Mouse (Mus musculus): ENCODE measurements around the gene Plce1. TPM values are rescaled to one million over a fixed set of nuclear protein-coding genes. Genes with fewer than 3 reads are reported as not detected.

The Plce1 gene
- polyA plus RNA-seq (2014; fragmentation: Nextera tagmentation; extraction: Ambion mirVana) = 9.2 and 12.2 TPM in 2 replicates

DNA sequence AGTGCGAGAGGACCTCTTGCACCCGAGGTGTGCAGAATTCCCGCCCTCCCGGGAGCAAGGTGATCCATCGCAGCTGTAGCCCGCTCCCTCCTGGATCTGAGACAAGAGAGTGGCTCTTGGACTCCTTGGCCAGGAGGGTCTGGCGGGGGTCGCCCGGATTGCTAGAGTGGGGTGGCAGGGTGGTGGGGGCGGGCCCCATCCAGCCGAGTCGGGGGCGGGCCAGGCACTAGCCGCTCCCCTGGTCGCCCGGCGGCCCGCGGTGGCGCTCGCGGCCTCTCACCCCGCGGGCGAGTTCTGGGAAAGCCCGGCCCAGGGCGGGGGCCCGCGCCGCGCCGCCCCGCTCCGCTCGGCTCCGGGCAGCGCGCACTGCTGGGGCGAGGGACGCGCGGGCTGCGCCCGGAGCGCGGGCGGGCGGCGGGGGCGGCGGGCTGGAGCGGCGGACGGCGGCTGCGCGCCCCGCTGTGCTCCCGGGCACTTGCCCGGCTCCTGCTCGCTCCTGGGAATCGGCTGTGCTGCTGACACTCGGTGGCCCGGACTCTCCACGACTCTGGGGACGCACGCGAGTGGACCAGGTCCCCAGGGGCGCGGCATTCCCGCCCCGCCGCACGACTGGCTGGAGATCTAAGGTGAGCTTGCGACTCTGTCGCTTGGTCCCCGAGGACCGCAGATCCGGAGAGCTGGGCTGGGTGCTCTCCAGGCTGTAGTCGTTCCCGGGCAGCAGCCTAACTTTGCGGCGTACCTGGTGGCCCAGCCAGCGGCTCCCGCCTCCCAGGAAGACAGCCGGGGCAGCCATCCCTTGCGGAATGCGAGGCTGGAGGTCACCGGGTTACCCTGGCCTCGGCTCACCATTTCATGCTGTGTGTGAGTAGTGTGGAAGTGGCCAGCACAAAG lies at the start of gene Plce1:
TSS of gene Plce1 (plus strand) at position 379 of the 891 bp plus-strand sequence.
- Histone ChIP-seq H3K9ac (replicated peaks; ENCODE audit: low read depth, low read length) (peak within 1 kb of the TSS; percentile 53), H3K27ac (ENCODE audit: low read length) (peak within 1 kb of the TSS; percentile 48; the same call in 1 of the 2 replicates), H3K4me2 (replicated peaks; ENCODE audit: low read depth, low read length) (peak within 1 kb of the TSS; percentile 93), H3K4me1 (ENCODE audit: control insufficient read depth, insufficient read depth, low read length) (peaks cover 5% of the 10 kb centered on the region; the same call in 1 of the 2 replicates), H3K27me3 (ENCODE audit: control insufficient read depth, insufficient read depth, low read length) (no peaks in the 10 kb centered on the region), H3K36me3 (ENCODE audit: control insufficient read depth, insufficient read depth, low read length) (no peaks in the 10 kb centered on the region), H3K9me3 (ENCODE audit: control insufficient read depth, low read depth, low read length) (no peaks in the 10 kb centered on the region), H3K4me3 (ENCODE audit: low read depth, low read length) (peak within 1 kb of the TSS; percentile 65)
- peak; percentile 77 for ATAC-seq (ENCODE audit: insufficient number of reproducible peaks, insufficient read depth, low FRiP score, low read depth)
- under 1% methylated on average over 61 of the region's 90 CpGs for whole genome bisulfite sequencing

DNA sequence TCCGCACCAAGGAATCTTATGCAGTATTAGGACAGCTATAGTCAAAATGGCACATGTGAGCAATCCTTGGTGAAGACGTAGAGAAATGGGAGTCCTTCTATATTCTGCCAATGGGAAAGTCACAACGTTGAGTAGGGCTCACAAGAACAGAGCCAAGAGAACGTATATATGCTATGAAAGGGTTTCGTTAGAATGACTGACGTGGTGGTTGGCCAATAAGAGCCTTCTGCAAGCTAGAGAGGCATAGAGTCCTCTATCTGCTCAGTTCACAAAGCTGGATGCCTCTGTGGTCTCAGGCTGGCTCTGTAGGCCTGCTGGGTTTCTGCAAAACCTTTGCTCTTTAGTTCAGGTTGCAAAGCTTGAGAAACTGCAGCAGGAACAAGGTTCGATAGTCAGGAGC lies 49.6 kb upstream of the Plce1 start:
- no peaks in the 10 kb centered on the region for H3K9me3 ChIP-seq (ENCODE audit: control insufficient read depth, low read depth, low read length)
- no peak overlapping the region for H3K27ac ChIP-seq (ENCODE audit: low read length)
- no peaks in the 10 kb centered on the region for H3K4me1 ChIP-seq (ENCODE audit: control insufficient read depth, insufficient read depth, low read length)
- no peak for ATAC-seq (ENCODE audit: insufficient number of reproducible peaks, insufficient read depth, low FRiP score, low read depth)
- H3K9ac ChIP-seq (replicated peaks; ENCODE audit: low read depth, low read length) = no peak overlapping the region
- 79% methylated on average over 7 of the region's 7 CpGs for WGBS
- no peak overlapping the region for H3K4me3 ChIP-seq (ENCODE audit: low read depth, low read length)
- no peaks in the 10 kb centered on the region for H3K36me3 ChIP-seq (ENCODE audit: control insufficient read depth, insufficient read depth, low read length)
- H3K4me2 ChIP-seq (replicated peaks; ENCODE audit: low read depth, low read length) = no peak overlapping the region
- H3K27me3 ChIP-seq (ENCODE audit: control insufficient read depth, insufficient read depth, low read length) = no peaks in the 10 kb centered on the region

DNA sequence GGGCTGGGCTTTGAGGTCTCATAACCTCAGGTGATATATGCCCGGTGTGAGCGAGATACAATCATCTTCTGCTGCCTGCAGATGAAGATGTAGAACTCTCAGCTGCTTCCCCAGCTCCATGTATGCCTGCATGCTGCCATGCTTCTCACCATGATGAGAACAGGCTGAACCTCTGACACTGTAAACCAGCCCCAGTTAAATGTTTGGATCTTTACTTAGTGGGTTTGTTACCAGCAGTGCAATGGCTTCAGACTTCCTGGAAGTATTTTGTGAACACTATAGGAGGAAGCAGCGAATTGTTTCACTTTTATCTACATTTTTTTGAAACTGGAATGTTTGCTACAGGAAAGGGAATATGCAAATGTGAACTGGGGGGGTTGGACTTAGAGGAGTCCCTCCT lies 48.9 kb upstream of the Plce1 start:
- H3K4me1 ChIP-seq (ENCODE audit: control insufficient read depth, insufficient read depth, low read length) = no peaks in the 10 kb centered on the region
- no peak for ATAC-seq (ENCODE audit: insufficient number of reproducible peaks, insufficient read depth, low FRiP score, low read depth)
- no peaks in the 10 kb centered on the region for H3K27me3 ChIP-seq (ENCODE audit: control insufficient read depth, insufficient read depth, low read length)
- H3K9ac ChIP-seq (replicated peaks; ENCODE audit: low read depth, low read length) = no peak overlapping the region
- no peaks in the 10 kb centered on the region for H3K9me3 ChIP-seq (ENCODE audit: control insufficient read depth, low read depth, low read length)
- 70% methylated on average over 3 of the region's 3 CpGs for WGBS
- H3K36me3 ChIP-seq (ENCODE audit: control insufficient read depth, insufficient read depth, low read length) = no peaks in the 10 kb centered on the region
- no peak overlapping the region for H3K27ac ChIP-seq (ENCODE audit: low read length)
- no peak overlapping the region for H3K4me3 ChIP-seq (ENCODE audit: low read depth, low read length)
- H3K4me2 ChIP-seq (replicated peaks; ENCODE audit: low read depth, low read length) = no peak overlapping the region

DNA sequence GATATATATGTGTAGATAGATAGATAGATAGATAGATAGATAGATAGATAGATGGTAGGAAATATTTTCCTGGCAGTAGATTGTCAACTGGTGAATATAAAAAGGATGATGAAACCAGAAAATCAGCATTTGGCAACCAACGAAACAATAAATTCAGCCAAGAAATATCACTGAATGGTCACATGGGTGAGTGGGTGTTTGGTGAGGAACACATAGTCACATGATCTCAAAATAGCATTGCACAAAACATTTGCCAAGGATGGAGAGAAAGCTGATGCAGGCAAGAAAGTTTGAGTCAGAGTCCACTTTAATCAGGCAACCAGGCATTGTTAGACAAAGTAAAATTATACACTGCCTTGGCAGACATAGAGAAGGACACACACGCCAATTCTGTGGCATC lies 47.5 kb upstream of the Plce1 start:
- WGBS = 89% methylated on average over 2 of the region's 2 CpGs
- no peak for ATAC-seq (ENCODE audit: insufficient number of reproducible peaks, insufficient read depth, low FRiP score, low read depth)
- no peaks in the 10 kb centered on the region for H3K36me3 ChIP-seq (ENCODE audit: control insufficient read depth, insufficient read depth, low read length)
- no peak overlapping the region for H3K27ac ChIP-seq (ENCODE audit: low read length)
- H3K4me2 ChIP-seq (replicated peaks; ENCODE audit: low read depth, low read length) = no peak overlapping the region
- no peaks in the 10 kb centered on the region for H3K4me1 ChIP-seq (ENCODE audit: control insufficient read depth, insufficient read depth, low read length)
- H3K9ac ChIP-seq (replicated peaks; ENCODE audit: low read depth, low read length) = no peak overlapping the region
- no peak overlapping the region for H3K4me3 ChIP-seq (ENCODE audit: low read depth, low read length)
- H3K9me3 ChIP-seq (ENCODE audit: control insufficient read depth, low read depth, low read length) = no peaks in the 10 kb centered on the region
- no peaks in the 10 kb centered on the region for H3K27me3 ChIP-seq (ENCODE audit: control insufficient read depth, insufficient read depth, low read length)

DNA sequence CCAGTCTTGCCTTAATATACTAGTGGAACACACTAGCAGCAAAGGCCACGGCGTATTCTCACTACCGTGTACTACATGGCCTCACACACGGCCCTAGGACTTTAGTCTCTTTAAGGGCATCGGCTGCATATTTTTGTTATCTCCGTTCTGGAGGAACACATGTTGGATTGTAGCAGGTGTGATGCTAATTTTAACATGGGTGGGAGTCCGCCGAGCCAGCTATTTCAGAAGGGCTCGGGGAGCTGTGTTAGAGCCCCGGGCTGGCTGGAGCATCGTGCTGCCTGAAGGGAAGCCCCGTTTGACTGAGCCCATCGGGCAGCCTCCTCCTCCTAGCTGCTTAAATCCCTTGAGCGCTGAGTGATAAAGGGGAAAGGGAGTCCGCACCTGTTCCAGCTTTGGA lies 45.7 kb upstream of the Plce1 start:
- H3K4me3 ChIP-seq (ENCODE audit: low read depth, low read length) = no peak overlapping the region
- WGBS = 90% methylated on average over 15 of the region's 15 CpGs
- no peaks in the 10 kb centered on the region for H3K9me3 ChIP-seq (ENCODE audit: control insufficient read depth, low read depth, low read length)
- H3K4me1 ChIP-seq (ENCODE audit: control insufficient read depth, insufficient read depth, low read length) = no peaks in the 10 kb centered on the region
- no peak for ATAC-seq (ENCODE audit: insufficient number of reproducible peaks, insufficient read depth, low FRiP score, low read depth)
- H3K36me3 ChIP-seq (ENCODE audit: control insufficient read depth, insufficient read depth, low read length) = no peaks in the 10 kb centered on the region
- H3K9ac ChIP-seq (replicated peaks; ENCODE audit: low read depth, low read length) = no peak overlapping the region
- no peak overlapping the region for H3K27ac ChIP-seq (ENCODE audit: low read length)
- H3K27me3 ChIP-seq (ENCODE audit: control insufficient read depth, insufficient read depth, low read length) = no peaks in the 10 kb centered on the region
- H3K4me2 ChIP-seq (replicated peaks; ENCODE audit: low read depth, low read length) = no peak overlapping the region

DNA sequence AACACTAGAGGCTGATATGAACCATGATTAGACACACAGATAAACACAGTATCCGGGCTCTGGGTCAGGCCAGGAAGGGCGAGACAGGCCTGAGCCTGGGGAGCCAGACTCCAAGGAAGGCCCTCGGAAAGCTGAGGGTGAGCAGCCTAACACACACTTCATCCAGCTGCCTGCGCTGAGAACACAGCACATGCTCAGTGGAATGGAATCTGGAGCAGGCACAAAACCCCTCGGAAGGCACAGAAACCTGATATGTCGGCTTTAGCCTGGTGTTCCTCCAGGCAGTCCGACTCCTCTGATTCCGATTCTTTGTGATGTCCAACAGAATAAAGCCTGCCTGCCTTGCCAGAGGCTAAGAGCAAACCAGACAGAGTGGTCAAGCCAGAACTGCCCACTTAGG lies 39.0 kb upstream of the Plce1 start:
- WGBS = 54% methylated on average over 8 of the region's 8 CpGs
- Histone ChIP-seq H3K9me3 (ENCODE audit: control insufficient read depth, low read depth, low read length) (no peaks in the 10 kb centered on the region), H3K27me3 (ENCODE audit: control insufficient read depth, insufficient read depth, low read length) (no peaks in the 10 kb centered on the region), H3K27ac (ENCODE audit: low read length) (no peak overlapping the region), H3K36me3 (ENCODE audit: control insufficient read depth, insufficient read depth, low read length) (no peaks in the 10 kb centered on the region), H3K9ac (replicated peaks; ENCODE audit: low read depth, low read length) (no peak overlapping the region), H3K4me3 (ENCODE audit: low read depth, low read length) (no peak overlapping the region), H3K4me2 (replicated peaks; ENCODE audit: low read depth, low read length) (no peak overlapping the region), H3K4me1 (ENCODE audit: control insufficient read depth, insufficient read depth, low read length) (no peaks in the 10 kb centered on the region)
- no peak for ATAC-seq (ENCODE audit: insufficient number of reproducible peaks, insufficient read depth, low FRiP score, low read depth)

DNA sequence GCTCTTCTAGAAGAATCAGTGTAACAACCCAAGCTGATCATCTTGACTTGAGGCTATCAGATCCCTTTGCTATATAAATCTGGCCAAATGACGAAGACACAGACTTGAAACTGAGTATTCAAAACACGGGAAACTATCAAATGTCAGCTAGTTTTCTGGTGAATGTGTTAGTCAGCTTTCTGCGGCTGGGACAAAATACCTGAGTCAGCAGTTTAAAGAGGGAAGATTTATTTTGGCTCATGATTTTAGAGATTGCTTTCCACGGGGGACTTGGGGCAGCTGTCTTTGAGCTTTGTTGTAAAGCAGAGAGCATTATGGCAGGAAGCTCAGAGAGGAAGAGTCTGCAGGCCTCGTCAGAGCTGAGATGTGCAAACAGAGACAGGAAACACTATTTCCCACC lies 35.2 kb upstream of the Plce1 start:
- no peak overlapping the region for H3K4me3 ChIP-seq (ENCODE audit: low read depth, low read length)
- H3K36me3 ChIP-seq (ENCODE audit: control insufficient read depth, insufficient read depth, low read length) = no peaks in the 10 kb centered on the region
- no peak overlapping the region for H3K4me2 ChIP-seq (replicated peaks; ENCODE audit: low read depth, low read length)
- 61% methylated on average over 5 of the region's 5 CpGs for WGBS
- H3K27ac ChIP-seq (ENCODE audit: low read length) = no peak overlapping the region
- ATAC-seq (ENCODE audit: insufficient number of reproducible peaks, insufficient read depth, low FRiP score, low read depth) = no peak
- no peaks in the 10 kb centered on the region for H3K4me1 ChIP-seq (ENCODE audit: control insufficient read depth, insufficient read depth, low read length)
- no peaks in the 10 kb centered on the region for H3K9me3 ChIP-seq (ENCODE audit: control insufficient read depth, low read depth, low read length)
- H3K9ac ChIP-seq (replicated peaks; ENCODE audit: low read depth, low read length) = no peak overlapping the region
- H3K27me3 ChIP-seq (ENCODE audit: control insufficient read depth, insufficient read depth, low read length) = no peaks in the 10 kb centered on the region

DNA sequence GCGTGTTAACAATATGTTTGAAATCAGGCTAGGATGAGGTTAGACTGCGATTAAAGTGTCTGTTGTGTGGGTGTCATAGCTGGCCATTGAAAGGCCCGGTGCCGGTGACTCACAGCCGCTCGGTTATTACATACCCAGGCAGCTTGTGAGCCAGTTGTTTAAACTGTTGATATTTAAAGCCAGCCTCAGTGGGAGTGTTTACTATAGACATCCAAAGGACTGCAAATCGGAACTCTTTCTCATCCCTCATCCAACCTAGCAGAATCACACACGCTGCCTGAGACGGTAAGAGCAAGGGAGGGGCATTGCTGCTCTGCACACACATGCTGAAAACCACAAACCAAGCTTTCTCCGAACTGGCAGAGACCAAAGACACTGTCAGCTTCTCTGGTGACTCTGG lies 25.7 kb upstream of the Plce1 start:
- Histone ChIP-seq H3K9me3 (ENCODE audit: control insufficient read depth, low read depth, low read length) (no peaks in the 10 kb centered on the region), H3K27me3 (ENCODE audit: control insufficient read depth, insufficient read depth, low read length) (no peaks in the 10 kb centered on the region), H3K9ac (replicated peaks; ENCODE audit: low read depth, low read length) (no peak overlapping the region), H3K4me1 (ENCODE audit: control insufficient read depth, insufficient read depth, low read length) (0 out of 2 replicates have a peak, but pooled peaks cover 2% of the 10 kb centered on the region), H3K4me2 (replicated peaks; ENCODE audit: low read depth, low read length) (no peak overlapping the region), H3K27ac (ENCODE audit: low read length) (no peak overlapping the region), H3K36me3 (ENCODE audit: control insufficient read depth, insufficient read depth, low read length) (no peaks in the 10 kb centered on the region), H3K4me3 (ENCODE audit: low read depth, low read length) (no peak overlapping the region)
- WGBS = 45% methylated on average over 10 of the region's 10 CpGs
- no peak for ATAC-seq (ENCODE audit: insufficient number of reproducible peaks, insufficient read depth, low FRiP score, low read depth)

All from stomach, embryonic 14.5 days (tissue).